Mouse (Mus musculus) neural tube, embryonic 13.5 days (tissue): ENCODE measurements around the gene Poll. TPM values are rescaled to one million over a fixed set of nuclear protein-coding genes. Genes with fewer than 3 reads are reported as not detected.

Experiments used
- ATAC-seq: fragments of 200-750 bp; cut with Nextera tagmentation; 2 replicates; pipeline ENCODE4 v1.8.0; 2017; ENCODE audit warnings: low read depth, mild to moderate bottlenecking, moderate TSS enrichment, moderate library complexity
- H3K27ac ChIP-seq: fragments of 300-500 bp; sonication (generic); replicated peaks from 2 replicates; pipeline ENCODE4 v1.5.1; 2015; ENCODE audit warnings: moderate library complexity, mild to moderate bottlenecking, inconsistent platforms
- H3K27me3 ChIP-seq: fragments of 300-500 bp; sonication (generic); 2 replicates; pipeline ENCODE4 v1.6.1; 2015; ENCODE audit warnings: mild to moderate bottlenecking, inconsistent platforms
- H3K36me3 ChIP-seq: fragments of 300-500 bp; sonication (generic); 2 replicates; pipeline ENCODE4 v1.6.1; 2015; ENCODE audit warnings: mild to moderate bottlenecking, inconsistent platforms
- H3K4me1 ChIP-seq: fragments of 300-500 bp; sonication (generic); replicated peaks from 2 replicates; pipeline ENCODE4 v1.6.1; 2015; ENCODE audit warnings: inconsistent platforms
- H3K4me2 ChIP-seq: fragments of 300-500 bp; sonication (generic); 2 replicates; pipeline ENCODE4 v1.6.1; 2015; ENCODE audit warnings: inconsistent platforms, mild to moderate bottlenecking, moderate library complexity
- H3K4me3 ChIP-seq: fragments of 300-500 bp; sonication (generic); 2 replicates; pipeline ENCODE4 v1.5.1; 2015; ENCODE audit warnings: mild to moderate bottlenecking, inconsistent platforms
- H3K9ac ChIP-seq: fragments of 300-500 bp; sonication (generic); 2 replicates; pipeline ENCODE4 v1.6.1; 2015; ENCODE audit warnings: moderate library complexity, mild to moderate bottlenecking, inconsistent platforms
- H3K9me3 ChIP-seq: fragments of 300-500 bp; sonication (generic); 2 replicates; pipeline ENCODE4 v1.6.1; 2016; ENCODE audit warnings: inconsistent platforms
- WGBS: fragments of 180-500 bp; shearing (Covaris S2); methylation state at CpG from one replicate; pipeline ENCODE4 v1.1.7; 2015; 5-methylcytosine and 5-hydroxymethylcytosine counted together
- polyA plus RNA-seq: library from polyadenylated mRNA; unstranded; fragments of >200 nt; fragmentation: Nextera tagmentation; extraction: Ambion mirVana; gene quantifications from 2 replicates; pipeline ENCODE4 v1.2.1, GENCODE M21; 2015

The Poll gene
- 12.0 and 14.2 TPM in 2 replicates for polyA plus RNA-seq

DNA sequence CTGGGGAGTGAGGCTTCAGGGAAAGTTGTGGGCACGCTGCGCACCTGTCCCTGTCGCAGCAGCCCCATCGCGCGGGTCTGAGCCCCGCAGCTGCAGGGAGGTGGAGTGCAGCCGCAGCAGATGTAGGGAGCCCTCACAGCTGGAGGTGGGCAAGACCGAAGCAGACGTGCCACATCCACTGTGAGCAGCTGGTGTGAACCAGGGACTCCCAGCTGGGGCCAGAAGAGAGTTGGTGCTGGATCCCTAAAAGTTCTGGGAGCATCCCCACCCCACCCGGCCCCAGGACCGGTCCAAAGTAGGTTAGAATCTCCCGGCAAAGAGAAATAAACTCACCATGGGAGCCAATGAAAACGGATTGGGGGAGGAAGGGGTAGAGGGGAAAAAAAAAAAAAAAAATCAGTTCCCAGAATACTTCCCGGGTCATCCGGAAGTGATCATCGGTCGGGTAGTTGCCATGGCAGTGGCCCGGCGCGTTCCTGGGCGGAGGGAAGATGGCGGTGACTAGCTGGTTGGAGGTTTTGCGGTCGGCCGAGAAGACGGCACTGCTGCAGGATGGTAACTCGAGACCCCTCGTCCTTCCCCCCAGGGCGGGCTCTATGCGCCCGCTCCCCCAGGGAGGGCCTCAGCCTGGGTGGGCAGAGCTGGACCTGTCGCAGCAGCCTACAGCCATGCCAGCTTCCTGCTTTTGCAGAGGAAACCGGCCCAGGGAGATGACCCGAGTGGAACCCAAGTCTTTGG, at the start of gene Poll, which contains the start of gene Gm17018:
Gene Poll (minus strand): TSS at position 379 of the 738 bp plus-strand sequence.
Gene Gm17018 (plus strand): TSS at position 463 of the 738 bp plus-strand sequence.
- Histone ChIP-seq H3K4me3 (peak within 1 kb of the TSS; percentile 52), H3K27me3 (no peaks in the 10 kb centered on the region), H3K4me2 (peak within 1 kb of the TSS; percentile 94), H3K9me3 (no peaks in the 10 kb centered on the region), H3K36me3 (peaks cover 3% of the 10 kb centered on the region; the same call in 1 of the 2 replicates), H3K9ac (peak within 1 kb of the TSS; percentile 83), H3K27ac (peak within 1 kb of the TSS; percentile 82), H3K4me1 (peaks cover 23% of the 10 kb centered on the region)
- under 1% methylated on average over 35 of the region's 35 CpGs for WGBS
- peak; percentile 84 for ATAC-seq

GRCm38 (mm10) chr19:45608648-45609339, 48.5 kb upstream of the Poll start:
- no peak overlapping the region for H3K9ac ChIP-seq
- H3K4me2 ChIP-seq: no peak overlapping the region
- peaks cover 13% of the 10 kb centered on the region; the same call in 1 of the 2 replicates for H3K36me3 ChIP-seq
- H3K4me3 ChIP-seq: no peak overlapping the region
- H3K9me3 ChIP-seq: no peaks in the 10 kb centered on the region
- peaks cover 23% of the 10 kb centered on the region for H3K27me3 ChIP-seq
- H3K4me1 ChIP-seq: peaks cover 12% of the 10 kb centered on the region
- 84% methylated on average over 13 of the region's 13 CpGs for WGBS
- ATAC-seq: no peak
- H3K27ac ChIP-seq: no peak overlapping the region

DNA sequence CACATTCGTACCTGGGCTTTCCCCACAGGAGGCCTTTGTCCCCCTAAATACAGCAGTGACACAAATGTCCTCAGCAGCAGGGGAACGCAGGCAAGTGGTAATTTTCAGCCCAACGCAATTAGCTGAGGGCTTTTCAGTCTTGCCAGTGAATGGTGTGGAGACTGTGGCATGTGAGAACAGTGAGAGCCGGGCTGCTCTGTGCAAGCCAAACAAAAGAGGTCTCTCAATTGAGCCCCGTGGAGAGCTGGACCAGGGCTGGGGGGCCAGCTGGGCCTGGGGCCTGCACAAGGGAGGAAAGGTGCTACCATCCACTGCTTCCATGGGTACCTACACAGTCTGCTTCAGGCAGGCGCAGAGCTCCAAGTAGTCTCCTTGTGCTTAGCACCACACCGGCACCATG, 47.1 kb upstream of the Poll start:
- Histone ChIP-seq H3K4me2 (no peak overlapping the region), H3K9ac (0 out of 2 replicates have a peak overlapping the region, but pooled peaks have one; percentile 12), H3K36me3 (peaks cover 4% of the 10 kb centered on the region; the same call in 1 of the 2 replicates), H3K9me3 (no peaks in the 10 kb centered on the region), H3K27ac (no peak overlapping the region), H3K4me1 (peaks cover 12% of the 10 kb centered on the region), H3K27me3 (peaks cover 32% of the 10 kb centered on the region), H3K4me3 (no peak overlapping the region)
- no peak for ATAC-seq
- 13% methylated on average over 7 of the region's 7 CpGs for WGBS

GRCm38 (mm10) chr19:45606701-45607100, 46.4 kb upstream of the Poll start:
- no peak overlapping the region for H3K27ac ChIP-seq
- peaks cover 12% of the 10 kb centered on the region for H3K4me1 ChIP-seq
- H3K9ac ChIP-seq: no peak overlapping the region
- no peaks in the 10 kb centered on the region for H3K9me3 ChIP-seq
- 72% methylated on average over 4 of the region's 4 CpGs for WGBS
- no peak overlapping the region for H3K4me3 ChIP-seq
- H3K36me3 ChIP-seq: peaks cover 12% of the 10 kb centered on the region; the same call in 1 of the 2 replicates
- H3K27me3 ChIP-seq: peaks cover 37% of the 10 kb centered on the region
- no peak overlapping the region for H3K4me2 ChIP-seq
- no peak for ATAC-seq

DNA sequence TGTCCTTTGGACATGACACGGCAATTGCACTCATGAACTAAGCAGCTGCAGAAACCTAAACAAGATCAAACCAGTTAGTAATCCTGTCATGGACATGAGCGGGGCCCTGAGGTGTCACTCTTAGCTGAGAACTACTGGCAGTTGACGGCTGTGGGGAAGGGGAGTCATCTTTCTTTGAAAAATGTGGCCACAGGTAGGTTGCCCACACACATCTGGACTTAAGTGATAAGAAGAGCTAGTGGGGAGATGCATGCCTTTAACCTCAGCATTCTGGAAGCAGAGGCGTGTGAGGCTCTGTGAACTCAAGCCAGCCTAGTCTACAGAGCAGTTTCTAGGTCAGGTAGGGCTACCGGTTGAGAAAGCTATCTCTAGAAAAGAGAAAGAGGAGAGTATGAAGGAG, 42.3 kb upstream of the Poll start:
- 97% methylated on average over 5 of the region's 5 CpGs for WGBS
- Histone ChIP-seq H3K4me2 (no peak overlapping the region), H3K4me1 (peaks cover 8% of the 10 kb centered on the region), H3K9me3 (no peaks in the 10 kb centered on the region), H3K36me3 (peaks cover 11% of the 10 kb centered on the region; the same call in 1 of the 2 replicates), H3K4me3 (no peak overlapping the region), H3K27me3 (peaks cover 55% of the 10 kb centered on the region), H3K9ac (no peak overlapping the region), H3K27ac (no peak overlapping the region)
- no peak for ATAC-seq

DNA sequence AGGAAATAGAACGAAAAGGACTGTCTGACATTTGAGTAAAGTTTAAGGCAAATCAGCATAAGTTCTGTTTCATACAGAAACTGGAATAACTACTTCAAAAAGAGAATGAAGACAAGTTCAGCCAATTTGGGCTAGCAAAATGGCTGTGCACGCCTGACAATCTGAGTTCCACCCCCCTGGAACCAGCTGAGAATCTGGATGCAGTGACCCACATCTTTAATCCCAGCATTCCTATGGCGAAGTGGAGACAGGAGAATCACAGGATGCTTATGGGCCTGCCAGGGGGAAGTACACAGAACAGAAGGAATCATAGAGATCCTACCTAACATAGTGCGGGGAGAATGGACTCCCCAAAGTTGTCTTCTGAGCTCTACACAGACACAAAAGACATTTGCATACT, 36.8 kb upstream of the Poll start:
- H3K27me3 ChIP-seq: peaks cover 79% of the 10 kb centered on the region
- no peak for ATAC-seq

DNA sequence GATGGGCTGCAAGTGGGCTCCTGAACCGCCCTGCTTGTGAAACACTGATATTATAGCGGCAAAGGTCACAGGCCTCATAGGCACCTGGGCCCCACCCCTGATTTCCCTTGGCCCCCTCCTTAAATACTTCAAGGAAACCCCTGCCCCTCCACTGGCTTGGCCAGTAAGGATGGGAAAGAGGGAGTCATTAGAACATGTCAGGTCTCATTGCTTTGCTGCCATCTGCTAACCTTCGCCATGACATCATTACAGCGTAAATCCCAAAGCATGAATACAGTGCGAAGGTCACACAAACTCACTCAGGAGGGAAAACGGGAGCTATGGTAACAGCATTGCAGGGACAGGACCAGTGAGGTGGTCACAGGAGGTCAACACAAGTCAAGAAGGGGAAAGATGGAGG, 36.1 kb upstream of the Poll start:
- whole genome bisulfite sequencing: 46% methylated on average over 6 of the region's 6 CpGs
- peak; percentile 40 for ATAC-seq
- H3K9me3 ChIP-seq: no peaks in the 10 kb centered on the region

More for the DNA sequence above, 36.8 kb upstream of the Poll start:
- Histone ChIP-seq H3K9ac (no peak overlapping the region), H3K36me3 (peaks cover 8% of the 10 kb centered on the region; the same call in 1 of the 2 replicates), H3K27ac (no peak overlapping the region), H3K4me2 (no peak overlapping the region), H3K4me3 (no peak overlapping the region), H3K4me1 (peaks cover 14% of the 10 kb centered on the region), H3K9me3 (no peaks in the 10 kb centered on the region)
- WGBS: 78% methylated on average over 4 of the region's 4 CpGs

DNA sequence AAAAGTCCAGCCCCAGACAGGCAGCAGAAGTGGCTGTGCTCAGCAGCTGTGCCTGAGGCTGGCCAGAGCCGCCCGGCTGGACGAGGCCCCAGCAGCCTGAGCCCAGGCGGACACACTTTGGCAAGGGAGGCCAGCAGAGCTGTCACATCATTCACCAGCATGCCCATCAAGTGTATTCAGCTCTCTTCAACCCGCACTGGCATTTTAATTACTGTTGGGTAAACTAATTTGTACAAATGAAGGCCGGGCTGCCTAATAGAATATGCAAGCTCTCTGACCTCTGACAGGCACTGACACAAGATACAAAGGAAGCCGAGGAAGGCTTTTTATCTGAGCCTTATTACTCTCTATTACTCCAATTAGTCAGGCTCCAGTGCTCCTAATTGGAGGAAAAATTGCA, 35.7 kb upstream of the Poll start:
- H3K9ac ChIP-seq: no peak overlapping the region
- no peak overlapping the region for H3K4me3 ChIP-seq
- peaks cover 85% of the 10 kb centered on the region for H3K27me3 ChIP-seq
- peaks cover 5% of the 10 kb centered on the region; the same call in 1 of the 2 replicates for H3K36me3 ChIP-seq
- H3K9me3 ChIP-seq: no peaks in the 10 kb centered on the region
- peak; percentile 63; the same call in 1 of the 2 replicates for ATAC-seq
- no peak overlapping the region for H3K27ac ChIP-seq
- H3K4me2 ChIP-seq: no peak overlapping the region
- WGBS: 13% methylated on average over 7 of the region's 7 CpGs
- H3K4me1 ChIP-seq: peaks cover 14% of the 10 kb centered on the region

More for the DNA sequence above, 36.1 kb upstream of the Poll start:
- Histone ChIP-seq H3K4me2 (no peak overlapping the region), H3K4me3 (no peak overlapping the region), H3K4me1 (peaks cover 14% of the 10 kb centered on the region), H3K27ac (no peak overlapping the region), H3K36me3 (peaks cover 2% of the 10 kb centered on the region; the same call in 1 of the 2 replicates), H3K27me3 (peaks cover 81% of the 10 kb centered on the region), H3K9ac (no peak overlapping the region)

- WGBS: 81% methylated on average over 6 of the region's 6 CpGs
Observed at GRCm38 (mm10) chr19:45595481-45595880, 35.1 kb upstream of the Poll start.

GRCm38 (mm10) chr19:45594079-45594478, 33.7 kb upstream of the Poll start:
- H3K4me2 ChIP-seq: no peak overlapping the region
- peaks cover 76% of the 10 kb centered on the region for H3K27me3 ChIP-seq
- no peak overlapping the region for H3K27ac ChIP-seq
- H3K36me3 ChIP-seq: peaks cover 5% of the 10 kb centered on the region; the same call in 1 of the 2 replicates
- 92% methylated on average over 7 of the region's 7 CpGs for WGBS
- no peaks in the 10 kb centered on the region for H3K9me3 ChIP-seq
- ATAC-seq: no peak
- no peak overlapping the region for H3K9ac ChIP-seq
- H3K4me1 ChIP-seq: peaks cover 14% of the 10 kb centered on the region
- H3K4me3 ChIP-seq: no peak overlapping the region

More at GRCm38 (mm10) chr19:45595481-45595880, 35.1 kb upstream of the Poll start:
- H3K27me3 ChIP-seq: peaks cover 89% of the 10 kb centered on the region
- H3K9ac ChIP-seq: no peak overlapping the region
- H3K36me3 ChIP-seq: peaks cover 5% of the 10 kb centered on the region; the same call in 1 of the 2 replicates
- H3K4me1 ChIP-seq: peaks cover 14% of the 10 kb centered on the region
- no peak for ATAC-seq
- H3K27ac ChIP-seq: no peak overlapping the region
- no peaks in the 10 kb centered on the region for H3K9me3 ChIP-seq
- no peak overlapping the region for H3K4me2 ChIP-seq
- H3K4me3 ChIP-seq: no peak overlapping the region

- 89% methylated on average over 9 of the region's 9 CpGs for WGBS
Observed at GRCm38 (mm10) chr19:45592916-45593315, 32.6 kb upstream of the Poll start.

GRCm38 (mm10) chr19:45591704-45592103, 31.4 kb upstream of the Poll start:
- H3K4me3 ChIP-seq: no peak overlapping the region
- 88% methylated on average over 7 of the region's 7 CpGs for WGBS
- no peaks in the 10 kb centered on the region for H3K9me3 ChIP-seq
- peaks cover 12% of the 10 kb centered on the region for H3K4me1 ChIP-seq
- no peak overlapping the region for H3K27ac ChIP-seq
- H3K36me3 ChIP-seq: peaks cover 5% of the 10 kb centered on the region; the same call in 1 of the 2 replicates
- peaks cover 64% of the 10 kb centered on the region for H3K27me3 ChIP-seq
- H3K9ac ChIP-seq: no peak overlapping the region
- no peak overlapping the region for H3K4me2 ChIP-seq
- no peak for ATAC-seq

More at GRCm38 (mm10) chr19:45592916-45593315, 32.6 kb upstream of the Poll start:
- Histone ChIP-seq H3K27ac (no peak overlapping the region), H3K4me2 (no peak overlapping the region), H3K4me3 (no peak overlapping the region), H3K27me3 (peaks cover 70% of the 10 kb centered on the region), H3K9me3 (no peaks in the 10 kb centered on the region), H3K9ac (no peak overlapping the region), H3K36me3 (peaks cover 5% of the 10 kb centered on the region; the same call in 1 of the 2 replicates), H3K4me1 (peaks cover 14% of the 10 kb centered on the region)
- no peak for ATAC-seq
